In genomic region chr1:92215996-92216630, GRCm38 (mm10) we compare ENCODE assay signal across 9 mouse cellular contexts. TPM values are rescaled to one million over a fixed set of nuclear protein-coding genes. Genes with fewer than 3 reads are reported as not detected.
A peak's percentile ranks its signal among the peaks of the same experiment; 100 is the strongest.
DNase-seq lines count a peak whose midpoint lies in the region; ATAC-seq lines count a peak whose summit lies in the region.
"Had no signal": no experiment of that assay in that cellular context is flagged by ENCODE, and none has a peak within 500 bp of the region (broad histone marks: within the 10 kb centered on the region; RNA-seq: fewer than 3 reads in every experiment).

No protein-coding gene starts in this region.

- no peak for ATAC-seq in heart, embryonic 12.5 days (ENCODE audit: insufficient number of reproducible peaks, low FRiP score)
- peak; percentile 49; the same call in 1 of the 2 replicates for ATAC-seq in lung, embryonic 15.5 days (ENCODE audit: borderline replicate concordance, extremely low read depth, low FRiP score, low TSS enrichment)

- H3K4me2 ChIP-seq in heart, embryonic 12.5 days: no peak overlapping the region
- no peak overlapping the region for H3K4me2 ChIP-seq in lung, embryonic 15.5 days
- H3K4me2 ChIP-seq: midbrain, embryonic 12.5 days had no signal

- H3K9ac ChIP-seq in heart, embryonic 12.5 days: no peak overlapping the region
- no peak overlapping the region for H3K9ac ChIP-seq in lung, embryonic 15.5 days
- H3K9ac ChIP-seq: midbrain, embryonic 12.5 days had no signal

- peak; percentile 17 to 40 for DNase-seq in heart, adult 18-20 months
- no peak for DNase-seq in lung, postnatal 10 days
- DNase-seq in fibroblast of lung, adult 2 months (ENCODE audit: low read depth): peak; percentile 71
- DNase-seq in lung, postnatal 25 days (ENCODE audit: low spot score): peak; percentile 11
- no peak for DNase-seq in urinary bladder, postnatal 25 days (ENCODE audit: low spot score)
- DNase-seq in thymus, postnatal 0 days (ENCODE audit: low spot score): no peak

- H3K27ac ChIP-seq in heart, embryonic 12.5 days (ENCODE audit: poor library complexity, severe bottlenecking): no peak overlapping the region
- no peak overlapping the region for H3K27ac ChIP-seq in lung, embryonic 15.5 days

- H3K4me1 ChIP-seq in heart, embryonic 12.5 days (replicated peaks): peaks cover 24% of the 10 kb centered on the region
- H3K4me1 ChIP-seq in lung, embryonic 15.5 days: peaks cover 15% of the 10 kb centered on the region

- H3K27me3 ChIP-seq in heart, embryonic 12.5 days (replicated peaks): no peaks in the 10 kb centered on the region
- no peaks in the 10 kb centered on the region for H3K27me3 ChIP-seq in lung, embryonic 15.5 days

- no peaks in the 10 kb centered on the region for H3K9me3 ChIP-seq in heart, embryonic 12.5 days (replicated peaks)
- H3K9me3 ChIP-seq in lung, embryonic 15.5 days: no peaks in the 10 kb centered on the region
- H3K9me3 ChIP-seq: midbrain, embryonic 12.5 days had no signal

- no peak overlapping the region for H3K4me3 ChIP-seq in heart, embryonic 12.5 days
- no peak overlapping the region for H3K4me3 ChIP-seq in lung, embryonic 15.5 days
- H3K4me3 ChIP-seq: midbrain, embryonic 12.5 days had no signal

- WGBS in heart, embryonic 12.5 days: 74% methylated on average over 11 of the region's 11 CpGs
- WGBS in lung, embryonic 15.5 days: 42% methylated on average over 11 of the region's 11 CpGs

- H3K36me3 ChIP-seq in heart, embryonic 12.5 days: no peaks in the 10 kb centered on the region
- no peaks in the 10 kb centered on the region for H3K36me3 ChIP-seq in lung, embryonic 15.5 days
- H3K36me3 ChIP-seq: midbrain, embryonic 12.5 days had no signal

RNA-seq across cellular contexts. Expression of gene Hdac4, which starts 20.6 kb away (rescaled TPM):
- 10 to 100 TPM; 35.2 to 42.7 TPM for total RNA-seq in heart, adult 18-20 months (2021)
- polyA plus RNA-seq in heart, embryonic 12.5 days (2016; fragmentation: Nextera tagmentation; extraction: Ambion mirVana): 10.1 and 10.8 TPM in 2 replicates
- 16.6 and 19.1 TPM in 2 replicates for polyA plus RNA-seq in lung, embryonic 15.5 days (2015; fragmentation: Nextera tagmentation; extraction: Ambion mirVana)
- polyA plus RNA-seq in thymus, postnatal 0 days (2015; fragmentation: Nextera tagmentation; extraction: Ambion mirVana): 23.6 and 27.7 TPM in 2 replicates

Comparison
In these comparisons a context has a peak if more than half of its experiments do, and no peak if none do; other contexts are left out.
1. DNase-seq: peak in heart, adult 18-20 months (2 of 2), fibroblast of lung, adult 2 months (single experiment) and lung, postnatal 25 days (single experiment); none in lung, postnatal 10 days (single experiment), urinary bladder, postnatal 25 days (single experiment) and thymus, postnatal 0 days (single experiment).